Mouse (Mus musculus) heart, embryonic 12.5 days (tissue): ENCODE measurements around the gene Plcb1. TPM values are rescaled to one million over a fixed set of nuclear protein-coding genes. Genes with fewer than 3 reads are reported as not detected.

Source experiments
- ATAC-seq: fragments of 200-750 bp; cut with Nextera tagmentation; 2 replicates; pipeline ENCODE4 v1.8.0; 2017; ENCODE audit warnings: moderate TSS enrichment, moderate library complexity; ENCODE audit not compliant: insufficient number of reproducible peaks, low FRiP score
- H3K27ac ChIP-seq: fragments of 300-500 bp; sonication (generic); 2 replicates; pipeline ENCODE4 v1.5.1; 2016; ENCODE audit warnings: mild to moderate bottlenecking, moderate library complexity; ENCODE audit not compliant: poor library complexity, severe bottlenecking
- H3K27me3 ChIP-seq: fragments of 300-500 bp; sonication (generic); replicated peaks from 2 replicates; pipeline ENCODE4 v1.6.1; 2016; ENCODE audit warnings: mild to moderate bottlenecking, moderate library complexity
- H3K36me3 ChIP-seq: fragments of 300-500 bp; sonication (generic); 2 replicates; pipeline ENCODE4 v1.6.1; 2016; ENCODE audit warnings: mild to moderate bottlenecking, moderate library complexity
- H3K4me1 ChIP-seq: fragments of 300-500 bp; sonication (generic); replicated peaks from 2 replicates; pipeline ENCODE4 v1.6.1; 2016; ENCODE audit warnings: mild to moderate bottlenecking
- H3K4me2 ChIP-seq: fragments of 300-500 bp; sonication (generic); 2 replicates; pipeline ENCODE4 v1.6.1; 2016; ENCODE audit warnings: mild to moderate bottlenecking, moderate library complexity
- H3K4me3 ChIP-seq: fragments of 300-500 bp; sonication (generic); 2 replicates; pipeline ENCODE4 v1.5.1; 2016; ENCODE audit warnings: mild to moderate bottlenecking
- H3K9ac ChIP-seq: fragments of 300-500 bp; sonication (generic); 2 replicates; pipeline ENCODE4 v1.6.1; 2016; ENCODE audit warnings: mild to moderate bottlenecking, moderate library complexity
- H3K9me3 ChIP-seq: fragments of 300-500 bp; sonication (generic); replicated peaks from 2 replicates; pipeline ENCODE4 v1.6.1; 2016; ENCODE audit warnings: mild to moderate bottlenecking, moderate library complexity
- WGBS: fragments of 180-500 bp; shearing (Covaris S2); methylation state at CpG from one replicate; pipeline ENCODE4 v1.1.7; 2016; 5-methylcytosine and 5-hydroxymethylcytosine counted together
- polyA plus RNA-seq: library from polyadenylated mRNA; unstranded; fragments of >200 nt; fragmentation: Nextera tagmentation; extraction: Ambion mirVana; gene quantifications from 2 replicates; pipeline ENCODE4 v1.2.1, GENCODE M21; 2016

The Plcb1 gene
- polyA plus RNA-seq, 1 experiment from 2014 or later, result 6.1 TPM

GRCm38 (mm10) chr2:135387990-135388389 is 602.1 kb downstream of the Plcb1 start:
- no peak overlapping the region for H3K4me2 ChIP-seq
- 59% methylated on average over 9 of the region's 9 CpGs for WGBS
- no peak for ATAC-seq

GRCm38 (mm10) chr2:135394698-135395097 is 608.8 kb downstream of the Plcb1 start:
- Histone ChIP-seq H3K4me1 (no peaks in the 10 kb centered on the region), H3K27ac (no peak overlapping the region), H3K4me3 (no peak overlapping the region), H3K9ac (no peak overlapping the region), H3K27me3 (no peaks in the 10 kb centered on the region), H3K9me3 (no peaks in the 10 kb centered on the region), H3K4me2 (no peak overlapping the region), H3K36me3 (no peaks in the 10 kb centered on the region)
- ATAC-seq, result no peak
- WGBS, result 77% methylated on average over 3 of the region's 3 CpGs

More at GRCm38 (mm10) chr2:135387990-135388389, 602.1 kb downstream of the Plcb1 start:
- Histone ChIP-seq H3K4me1 (no peaks in the 10 kb centered on the region), H3K27ac (no peak overlapping the region), H3K27me3 (no peaks in the 10 kb centered on the region), H3K4me3 (no peak overlapping the region), H3K36me3 (no peaks in the 10 kb centered on the region), H3K9ac (no peak overlapping the region), H3K9me3 (no peaks in the 10 kb centered on the region)

GRCm38 (mm10) chr2:135396375-135396774 is 610.5 kb downstream of the Plcb1 start:
- Histone ChIP-seq H3K4me1 (no peaks in the 10 kb centered on the region), H3K9me3 (no peaks in the 10 kb centered on the region), H3K9ac (no peak overlapping the region), H3K36me3 (no peaks in the 10 kb centered on the region), H3K4me2 (no peak overlapping the region), H3K27me3 (no peaks in the 10 kb centered on the region), H3K4me3 (no peak overlapping the region), H3K27ac (no peak overlapping the region)
- WGBS, result 70% methylated on average over 3 of the region's 3 CpGs
- no peak for ATAC-seq

- H3K27ac ChIP-seq, result no peak overlapping the region
These were observed 612.1 kb downstream of the Plcb1 start for GRCm38 (mm10) chr2:135397970-135398369.

GRCm38 (mm10) chr2:135399760-135400159 is 613.9 kb downstream of the Plcb1 start:
- no peaks in the 10 kb centered on the region for H3K36me3 ChIP-seq
- WGBS, result 82% methylated on average over 6 of the region's 6 CpGs
- H3K27ac ChIP-seq, result no peak overlapping the region
- no peak overlapping the region for H3K4me3 ChIP-seq
- H3K9ac ChIP-seq, result no peak overlapping the region
- H3K4me1 ChIP-seq, result no peaks in the 10 kb centered on the region
- H3K4me2 ChIP-seq, result no peak overlapping the region
- H3K27me3 ChIP-seq, result no peaks in the 10 kb centered on the region
- no peaks in the 10 kb centered on the region for H3K9me3 ChIP-seq
- no peak for ATAC-seq

More at GRCm38 (mm10) chr2:135397970-135398369, 612.1 kb downstream of the Plcb1 start:
- H3K4me3 ChIP-seq, result no peak overlapping the region
- H3K4me1 ChIP-seq, result no peaks in the 10 kb centered on the region
- H3K27me3 ChIP-seq, result no peaks in the 10 kb centered on the region
- WGBS, result 90% methylated on average over 2 of the region's 2 CpGs
- ATAC-seq, result no peak
- no peak overlapping the region for H3K4me2 ChIP-seq
- H3K9ac ChIP-seq, result no peak overlapping the region
- no peaks in the 10 kb centered on the region for H3K36me3 ChIP-seq
- no peaks in the 10 kb centered on the region for H3K9me3 ChIP-seq

- no peak for ATAC-seq
- Histone ChIP-seq H3K9ac (no peak overlapping the region), H3K9me3 (no peaks in the 10 kb centered on the region), H3K4me3 (no peak overlapping the region), H3K27ac (no peak overlapping the region), H3K27me3 (no peaks in the 10 kb centered on the region), H3K4me1 (no peaks in the 10 kb centered on the region), H3K36me3 (no peaks in the 10 kb centered on the region), H3K4me2 (no peak overlapping the region)
- WGBS, result 42% methylated on average over 1 of the region's 1 CpGs
These were observed 617.0 kb downstream of the Plcb1 start for GRCm38 (mm10) chr2:135402916-135403315.

- H3K4me2 ChIP-seq, result no peak overlapping the region
- no peaks in the 10 kb centered on the region for H3K9me3 ChIP-seq
- no peak overlapping the region for H3K27ac ChIP-seq
- H3K4me3 ChIP-seq, result no peak overlapping the region
- ATAC-seq, result no peak
- H3K27me3 ChIP-seq, result no peaks in the 10 kb centered on the region
- H3K9ac ChIP-seq, result no peak overlapping the region
- H3K36me3 ChIP-seq, result no peaks in the 10 kb centered on the region
- 86% methylated on average over 6 of the region's 6 CpGs for WGBS
- no peaks in the 10 kb centered on the region for H3K4me1 ChIP-seq
These were observed 617.5 kb downstream of the Plcb1 start for GRCm38 (mm10) chr2:135403344-135403743.

- H3K4me3 ChIP-seq, result no peak overlapping the region
- no peaks in the 10 kb centered on the region for H3K27me3 ChIP-seq
- peaks cover 3% of the 10 kb centered on the region for H3K4me1 ChIP-seq
- WGBS, result 67% methylated on average over 1 of the region's 1 CpGs
- H3K4me2 ChIP-seq, result no peak overlapping the region
- H3K36me3 ChIP-seq, result no peaks in the 10 kb centered on the region
- no peak overlapping the region for H3K27ac ChIP-seq
- H3K9ac ChIP-seq, result no peak overlapping the region
- ATAC-seq, result no peak
- no peaks in the 10 kb centered on the region for H3K9me3 ChIP-seq
These were observed 618.2 kb downstream of the Plcb1 start for GRCm38 (mm10) chr2:135404095-135404494.

- H3K4me3 ChIP-seq, result no peak overlapping the region
- ATAC-seq, result no peak
- peaks cover 10% of the 10 kb centered on the region for H3K4me1 ChIP-seq
- no peak overlapping the region for H3K4me2 ChIP-seq
- H3K9ac ChIP-seq, result no peak overlapping the region
- no peaks in the 10 kb centered on the region for H3K27me3 ChIP-seq
- peak overlapping the region; percentile 83 for H3K27ac ChIP-seq
- no peaks in the 10 kb centered on the region for H3K9me3 ChIP-seq
- WGBS, result 35% methylated on average over 5 of the region's 5 CpGs
- H3K36me3 ChIP-seq, result no peaks in the 10 kb centered on the region
These were observed 623.7 kb downstream of the Plcb1 start for GRCm38 (mm10) chr2:135409418-135410097.

GRCm38 (mm10) chr2:135411675-135412074 is 625.8 kb downstream of the Plcb1 start:
- Histone ChIP-seq H3K9me3 (no peaks in the 10 kb centered on the region), H3K9ac (no peak overlapping the region), H3K27ac (no peak overlapping the region), H3K4me3 (no peak overlapping the region), H3K4me2 (no peak overlapping the region), H3K4me1 (peaks cover 10% of the 10 kb centered on the region), H3K36me3 (no peaks in the 10 kb centered on the region), H3K27me3 (no peaks in the 10 kb centered on the region)
- 14% methylated on average over 2 of the region's 2 CpGs for WGBS
- ATAC-seq, result no peak

GRCm38 (mm10) chr2:135415137-135415536 is 629.3 kb downstream of the Plcb1 start:
- Histone ChIP-seq H3K9me3 (no peaks in the 10 kb centered on the region), H3K9ac (no peak overlapping the region), H3K27ac (no peak overlapping the region), H3K27me3 (no peaks in the 10 kb centered on the region), H3K36me3 (no peaks in the 10 kb centered on the region), H3K4me2 (no peak overlapping the region), H3K4me1 (no peaks in the 10 kb centered on the region), H3K4me3 (no peak overlapping the region)
- WGBS, result 61% methylated on average over 4 of the region's 4 CpGs
- ATAC-seq, result no peak

- H3K4me1 ChIP-seq, result no peaks in the 10 kb centered on the region
- no peak overlapping the region for H3K9ac ChIP-seq
- no peak overlapping the region for H3K4me2 ChIP-seq
- no peak overlapping the region for H3K4me3 ChIP-seq
- no peaks in the 10 kb centered on the region for H3K27me3 ChIP-seq
- no peak for ATAC-seq
- H3K27ac ChIP-seq, result no peak overlapping the region
- H3K36me3 ChIP-seq, result no peaks in the 10 kb centered on the region
- WGBS, result 76% methylated on average over 5 of the region's 5 CpGs
- H3K9me3 ChIP-seq, result no peaks in the 10 kb centered on the region
These were observed 633.4 kb downstream of the Plcb1 start for GRCm38 (mm10) chr2:135419301-135419700.
